Mouse (Mus musculus) large intestine, adult 2 months (tissue): ENCODE measurements at regions not wholly inside any gene's neighbourhood (a gene's known extent, or its start where the extent isn't known, plus 50 kb on each side); places are given as distances from the start of the nearest gene placed in this dataset.

Experiments
- DNase-seq: peaks from one replicate; pipeline ENCODE4 v3.0.0-alpha.2; 2012; ENCODE audit warnings: low read depth, low spot score
- WGBS: fragments of 180-500 bp; shearing (Covaris S2); methylation state at CpG from one replicate; pipeline ENCODE4 v1.1.7; 2018; 5-methylcytosine and 5-hydroxymethylcytosine counted together

- no peak for DNase-seq
- 51% methylated on average over 8 of the region's 8 CpGs for WGBS
These were observed 227.5 kb downstream of the Rybp start for GRCm38 (mm10) chr6:100059803-100060202.

GRCm38 (mm10) chr6:100055980-100056379, 231.3 kb downstream of the Rybp start:
- no peak for DNase-seq
- WGBS: 76% methylated on average over 5 of the region's 5 CpGs

DNA sequence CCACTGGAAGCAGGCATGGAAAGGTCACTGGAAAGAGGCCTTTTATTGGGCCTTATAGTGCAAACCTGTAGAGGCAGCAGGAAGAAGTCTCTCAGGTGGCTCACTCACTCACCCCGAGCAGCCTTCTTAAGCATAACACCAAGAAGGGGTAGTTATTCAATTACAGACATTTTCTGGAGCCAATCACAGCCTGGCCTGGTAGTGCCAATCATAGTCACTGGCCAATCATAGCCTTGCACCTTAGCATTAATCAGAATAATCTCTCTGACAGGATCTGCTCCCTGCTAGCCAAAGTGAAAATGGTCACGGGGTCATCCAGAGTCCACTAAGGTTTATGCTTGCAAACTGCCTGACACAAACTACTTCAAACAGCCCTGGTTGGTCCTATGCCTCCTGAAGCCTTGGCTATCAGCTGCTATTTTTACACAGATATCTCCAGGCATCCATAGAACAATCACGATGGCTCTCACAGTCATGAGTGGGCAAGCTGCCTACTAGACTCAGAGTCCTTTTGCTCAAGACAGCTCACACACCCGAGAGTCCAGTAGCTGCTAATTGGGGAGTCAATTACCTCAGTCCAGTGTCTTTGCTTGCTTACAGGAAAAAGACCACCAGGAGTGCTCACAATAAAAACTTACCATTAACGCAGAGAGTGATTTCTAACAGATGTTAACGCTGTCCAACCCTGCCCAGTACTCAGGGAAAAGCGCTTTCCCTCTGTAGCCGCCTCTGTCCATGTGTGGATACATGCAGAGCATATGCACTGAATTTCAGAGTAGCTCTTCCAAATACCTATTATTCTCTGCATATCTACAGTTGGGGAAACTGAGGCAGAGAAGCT, 234.1 kb downstream of the Rybp start:
- WGBS: 64% methylated on average over 8 of the region's 8 CpGs
- DNase-seq: no peak

- no peak for DNase-seq
- 84% methylated on average over 4 of the region's 4 CpGs for WGBS
These were observed 234.9 kb downstream of the Rybp start for GRCm38 (mm10) chr6:100052406-100052805.

DNA sequence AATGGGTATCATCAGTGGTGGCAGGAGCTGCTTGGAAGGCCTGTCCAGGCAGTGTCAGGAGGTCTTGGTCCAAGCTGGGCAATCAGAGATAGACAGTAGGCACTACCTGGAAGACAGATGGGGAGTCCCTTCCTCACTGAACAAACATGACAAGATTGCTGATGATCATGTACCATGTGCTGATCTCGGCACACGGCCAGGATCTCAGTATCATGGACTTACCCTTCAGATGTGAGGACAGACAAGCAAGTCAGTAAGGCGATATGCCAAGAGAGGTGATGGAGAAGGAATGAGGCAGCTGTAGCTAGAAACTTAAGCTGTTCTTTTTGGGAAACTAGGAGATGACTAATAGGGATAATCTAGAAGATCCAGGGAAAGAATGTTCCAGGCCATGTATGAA, 238.2 kb downstream of the Rybp start:
- no peak for DNase-seq
- WGBS: 97% methylated on average over 3 of the region's 3 CpGs

DNA sequence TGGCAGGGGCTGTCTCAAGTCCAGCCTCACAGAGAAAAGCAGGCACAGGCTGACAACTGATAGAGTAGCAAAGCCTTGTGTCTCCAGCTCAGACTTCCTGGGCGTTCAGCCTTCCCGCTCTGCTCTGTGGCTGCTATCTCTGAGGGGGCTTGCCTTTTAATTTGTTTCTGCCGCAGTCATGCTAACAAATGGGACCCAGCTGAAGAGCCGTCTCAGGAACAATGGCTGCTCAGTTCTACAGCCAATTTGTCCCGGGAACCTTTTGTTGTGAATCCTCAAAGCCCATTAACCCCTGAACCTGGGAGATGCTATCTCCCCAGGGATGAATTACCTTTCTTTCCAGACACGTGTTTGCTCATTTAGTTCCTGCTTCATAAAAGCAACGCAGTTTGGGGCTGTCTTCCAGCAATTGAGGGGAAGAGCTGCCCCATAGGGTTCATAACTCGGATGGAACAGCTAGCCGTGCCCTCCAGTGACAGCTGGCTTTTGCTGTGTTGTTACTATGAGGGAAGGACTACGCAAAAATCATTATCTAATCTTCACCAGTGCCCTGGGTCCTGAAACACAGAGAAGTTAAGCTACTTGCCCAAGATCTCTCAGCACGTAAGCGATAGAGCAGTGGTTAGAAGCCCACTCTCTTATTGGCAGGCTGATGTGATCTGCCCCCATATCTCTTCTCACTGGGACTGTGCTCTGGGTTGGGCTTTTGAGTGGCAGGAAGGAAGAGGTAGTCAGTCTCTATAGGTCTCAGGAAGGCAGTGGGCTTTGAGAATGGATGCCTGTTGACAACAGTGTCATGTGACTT, 240.9 kb downstream of the Rybp start:
- WGBS: 33% methylated on average over 12 of the region's 12 CpGs
- no peak for DNase-seq

DNA sequence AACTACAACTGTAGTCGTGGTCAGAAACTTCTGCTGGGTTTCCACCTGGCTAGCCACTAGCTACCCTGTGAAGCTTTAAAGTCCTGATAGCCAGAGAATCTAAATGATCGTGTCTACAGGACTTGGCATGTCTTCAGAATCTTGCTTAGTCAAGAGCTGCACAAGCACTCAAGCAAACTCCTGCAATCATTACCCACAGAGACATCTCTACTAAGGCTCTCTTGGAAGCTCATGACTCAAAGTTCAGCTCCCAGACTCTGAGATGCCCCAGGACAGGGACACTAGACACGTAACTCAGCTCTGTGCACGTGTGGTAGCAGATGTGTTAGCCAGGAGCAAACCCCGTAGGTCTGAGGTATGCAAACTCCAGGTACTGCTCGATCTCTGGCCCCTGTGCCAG, 242.2 kb downstream of the Rybp start:
- 80% methylated on average over 6 of the region's 6 CpGs for WGBS
- DNase-seq: no peak

DNA sequence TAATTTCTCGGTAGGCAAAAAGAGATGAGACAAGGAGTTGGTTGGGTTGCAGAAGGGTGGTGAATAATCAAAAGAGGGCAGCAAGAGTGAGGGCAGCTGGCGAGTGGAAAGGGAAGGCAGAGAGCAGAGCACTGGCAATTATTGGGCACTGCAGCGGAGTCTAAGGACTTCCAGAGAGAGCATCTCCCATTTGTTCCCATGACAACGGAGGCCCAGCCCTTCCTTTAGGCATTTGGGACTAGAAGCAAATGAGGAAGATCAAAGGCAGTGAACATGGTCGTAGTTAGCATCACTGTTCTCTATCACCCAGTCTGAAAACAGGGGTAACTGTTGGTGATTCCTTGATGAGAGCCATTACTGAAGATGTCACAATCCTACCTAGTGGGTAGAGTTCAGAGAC, 246.1 kb downstream of the Rybp start:
- no peak for DNase-seq
- WGBS: 61% methylated on average over 5 of the region's 5 CpGs

- no peak for DNase-seq
- WGBS: 50% methylated on average over 7 of the region's 7 CpGs
These were observed 246.8 kb downstream of the Rybp start for GRCm38 (mm10) chr6:100040459-100040984.

DNA sequence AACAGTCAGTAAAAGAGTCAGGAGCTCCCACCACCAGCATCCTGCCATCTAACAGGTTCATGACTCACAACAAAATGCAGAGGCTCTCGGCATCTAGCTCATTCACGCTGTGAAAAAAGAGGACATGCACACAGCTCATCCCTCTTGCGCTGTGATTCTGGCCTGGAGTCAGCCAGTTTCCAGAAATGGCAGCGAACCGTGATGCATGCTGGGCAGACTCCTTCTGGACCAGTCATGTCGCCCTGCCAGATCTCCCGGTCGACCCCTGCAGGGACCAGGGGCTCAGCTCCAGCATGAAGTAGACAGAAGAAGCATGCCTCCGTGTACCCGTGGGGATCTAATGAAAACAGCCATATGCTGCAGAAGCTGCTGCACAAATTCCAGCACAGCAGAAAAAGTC, 254.6 kb downstream of the Rybp start:
- no peak for DNase-seq
- WGBS: 79% methylated on average over 10 of the region's 10 CpGs

GRCm38 (mm10) chr6:100030522-100030921, 256.8 kb downstream of the Rybp start:
- WGBS: 41% methylated on average over 2 of the region's 2 CpGs
- no peak for DNase-seq

DNA sequence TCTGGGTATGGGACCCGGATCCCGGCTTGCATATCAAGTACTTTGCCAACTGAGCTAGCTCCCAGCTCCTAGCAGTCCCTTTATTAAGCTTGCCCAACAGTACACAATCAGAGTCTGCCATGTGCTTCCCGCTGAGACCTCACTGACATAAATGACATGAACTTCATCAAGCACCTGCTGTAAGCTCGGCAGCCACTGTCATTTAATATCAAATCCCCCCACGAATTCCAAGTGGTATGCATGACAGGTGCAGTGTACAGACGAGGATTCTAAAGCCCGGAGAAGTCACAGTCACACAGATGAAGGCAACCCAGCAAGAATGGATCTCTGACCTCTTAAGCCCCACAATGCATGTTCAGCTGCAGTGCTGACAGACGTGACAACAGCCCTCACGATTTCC, 257.3 kb downstream of the Rybp start:
- WGBS: 55% methylated on average over 9 of the region's 9 CpGs

DNA sequence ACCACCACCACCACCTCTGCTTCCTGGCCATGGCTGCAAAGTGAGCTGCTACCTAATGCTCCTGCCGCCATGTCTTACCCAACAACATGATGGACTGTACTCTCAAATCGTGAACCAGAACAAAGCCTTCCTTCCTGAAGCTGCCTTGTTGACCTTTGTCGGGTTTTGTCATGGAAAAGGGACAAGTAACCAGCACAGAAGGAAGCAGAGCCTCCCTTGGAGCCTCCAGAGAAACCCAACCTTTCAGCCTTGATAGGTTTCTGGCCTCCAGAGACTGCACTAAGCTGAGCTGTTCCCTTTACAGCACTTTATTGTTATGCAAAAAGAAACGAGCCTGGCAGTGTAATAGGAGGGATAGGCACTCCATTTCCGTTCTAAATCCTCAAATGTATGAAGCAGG, 259.8 kb downstream of the Rybp start:
- WGBS: 58% methylated on average over 5 of the region's 5 CpGs
- DNase-seq: no peak

More for the DNA sequence above, 257.3 kb downstream of the Rybp start:
- DNase-seq: no peak

DNA sequence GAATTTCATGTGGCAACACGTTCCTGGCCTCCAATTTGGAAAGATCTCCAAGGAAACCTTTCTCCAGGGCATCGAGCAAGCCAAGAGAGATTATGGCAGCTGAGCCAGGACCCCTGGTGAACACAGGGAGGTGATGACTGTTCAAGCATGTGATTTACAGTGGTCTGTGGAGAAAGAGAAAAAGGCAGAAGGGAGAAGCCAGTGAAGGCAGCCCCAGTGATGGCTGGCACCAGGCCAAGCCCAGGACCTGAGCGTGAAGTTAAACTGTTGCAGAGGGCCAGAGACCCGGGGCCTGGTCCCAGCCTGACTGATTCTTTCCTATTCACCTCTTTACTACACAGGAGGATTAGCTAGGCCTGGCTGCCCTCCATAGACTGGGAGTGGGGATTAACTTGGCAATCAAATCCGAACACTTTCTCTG, 261.7 kb downstream of the Rybp start:
- WGBS: 79% methylated on average over 5 of the region's 5 CpGs
- no peak for DNase-seq

GRCm38 (mm10) chr6:100023434-100024095, 263.7 kb downstream of the Rybp start:
- no peak for DNase-seq
- WGBS: 79% methylated on average over 7 of the region's 7 CpGs

GRCm38 (mm10) chr6:100019016-100019415, 268.3 kb downstream of the Rybp start:
- DNase-seq: no peak
- 79% methylated on average over 3 of the region's 3 CpGs for WGBS

GRCm38 (mm10) chr6:100013949-100014348, 273.3 kb downstream of the Rybp start:
- whole genome bisulfite sequencing: 39% methylated on average over 6 of the region's 6 CpGs
- DNase-seq: no peak

GRCm38 (mm10) chr6:100011520-100012062, 275.7 kb downstream of the Rybp start:
- WGBS: 3% methylated on average over 17 of the region's 17 CpGs
- DNase-seq: no peak

DNA sequence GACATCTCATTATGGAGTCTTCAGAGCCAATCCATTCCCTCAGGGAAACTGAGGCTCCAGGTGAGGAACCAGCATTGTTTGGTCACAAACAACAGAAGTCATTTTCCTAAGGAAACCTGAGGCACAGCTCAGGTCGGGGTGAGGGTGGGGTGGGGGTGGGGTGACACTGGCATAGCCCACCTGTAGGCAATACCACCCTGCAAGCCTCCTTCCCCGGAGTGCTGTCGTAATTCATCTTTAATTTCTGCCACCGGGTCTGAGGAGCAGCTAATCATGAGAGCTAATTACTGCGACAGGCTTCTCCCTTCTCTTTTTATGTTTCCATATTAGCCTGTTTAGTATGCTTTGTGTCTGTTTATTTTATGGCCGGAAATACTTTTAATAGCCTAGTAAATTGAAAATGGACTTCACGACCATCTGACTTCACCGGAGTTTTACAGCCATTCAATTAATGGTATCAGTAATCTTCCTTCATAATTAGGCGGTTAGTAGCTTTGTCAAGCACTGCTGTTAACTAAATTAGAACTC, 276.3 kb downstream of the Rybp start:
- no peak for DNase-seq

More for the DNA sequence above, 276.3 kb downstream of the Rybp start:
- WGBS: 21% methylated on average over 9 of the region's 9 CpGs
